Comparison of ENCODE assay signal across 15 mouse cellular contexts in genomic region chr6:71492136-71492535, GRCm38 (mm10). TPM values are rescaled to one million over a fixed set of nuclear protein-coding genes. Genes with fewer than 3 reads are reported as not detected.
A peak's percentile ranks its signal among the peaks of the same experiment; 100 is the strongest.
DNase-seq lines count a peak whose midpoint lies in the region; ATAC-seq and TF ChIP-seq lines count a peak whose summit lies in the region.
"Had no signal": no experiment of that assay in that cellular context is flagged by ENCODE, and none has a peak within 500 bp of the region (broad histone marks: within the 10 kb centered on the region; RNA-seq: fewer than 3 reads in every experiment).

No protein-coding gene starts in this region.

- WGBS in kidney, adult 2 months, result 25% methylated on average over 4 of the region's 4 CpGs
- 56% methylated on average over 4 of the region's 4 CpGs for WGBS in embryonic facial prominence, embryonic 11.5 days
- 74% methylated on average over 4 of the region's 4 CpGs for WGBS in limb, embryonic 10.5 days
- 50% methylated on average over 4 of the region's 4 CpGs for WGBS in liver, embryonic 16.5 days (ENCODE audit: insufficient replicate concordance)
- WGBS in forebrain, postnatal 0 days, result 52% methylated on average over 4 of the region's 4 CpGs

- no peak for TF ChIP-seq CTCF in kidney, adult 2 months (conservative IDR thresholded peaks at IDR 0.05; ENCODE audit: insufficient read depth, insufficient read length, low read depth, low read length)
- TF ChIP-seq CTCF in forebrain, postnatal 0 days (IDR thresholded peaks at IDR 0.05; ENCODE audit: low read depth), result no peak

- no peak overlapping the region for H3K9ac ChIP-seq in embryonic facial prominence, embryonic 11.5 days (replicated peaks; ENCODE audit: low read length)
- H3K9ac ChIP-seq in liver, embryonic 16.5 days (ENCODE audit: low read depth, low read length), result no peak overlapping the region
- no peak overlapping the region for H3K9ac ChIP-seq in forebrain, postnatal 0 days
- H3K9ac ChIP-seq: hindbrain, embryonic 13.5 days had no signal

- peak overlapping the region; percentile 79 for H3K27ac ChIP-seq in kidney, adult 2 months (ENCODE audit: insufficient read depth, low read depth, low read length)
- H3K27ac ChIP-seq in embryonic facial prominence, embryonic 11.5 days (replicated peaks; ENCODE audit: low read depth, low read length), result no peak overlapping the region
- H3K27ac ChIP-seq in limb, embryonic 10.5 days, result peak overlapping the region; percentile 99; the same call in 1 of the 2 replicates
- H3K27ac ChIP-seq in liver, embryonic 16.5 days (ENCODE audit: low read length), result peak overlapping the region; percentile 54
- no peak overlapping the region for H3K27ac ChIP-seq in forebrain, postnatal 0 days (ENCODE audit: low read depth, low read length)
- H3K27ac ChIP-seq: forebrain, embryonic 10.5 days; hindbrain, embryonic 13.5 days had no signal

- peaks cover 5% of the 10 kb centered on the region; the same call in 1 of the 2 replicates for H3K4me1 ChIP-seq in kidney, adult 2 months (ENCODE audit: control insufficient read depth, insufficient read depth, low read length)
- H3K4me1 ChIP-seq in embryonic facial prominence, embryonic 11.5 days (ENCODE audit: control insufficient read depth, insufficient read depth, low read length), result no peaks in the 10 kb centered on the region
- H3K4me1 ChIP-seq in limb, embryonic 10.5 days, result peaks cover 22% of the 10 kb centered on the region
- peaks cover 2% of the 10 kb centered on the region; the same call in 1 of the 2 replicates for H3K4me1 ChIP-seq in liver, embryonic 16.5 days (ENCODE audit: control insufficient read depth, low read depth, low read length)
- peaks cover 6% of the 10 kb centered on the region; the same call in 1 of the 2 replicates for H3K4me1 ChIP-seq in forebrain, postnatal 0 days (ENCODE audit: insufficient read depth)

- H3K9me3 ChIP-seq in embryonic facial prominence, embryonic 11.5 days (replicated peaks; ENCODE audit: control insufficient read depth, low read length), result no peaks in the 10 kb centered on the region
- no peaks in the 10 kb centered on the region for H3K9me3 ChIP-seq in limb, embryonic 10.5 days (replicated peaks)
- H3K9me3 ChIP-seq in liver, embryonic 16.5 days (replicated peaks; ENCODE audit: control insufficient read depth, low read length), result no peaks in the 10 kb centered on the region
- no peaks in the 10 kb centered on the region for H3K9me3 ChIP-seq in forebrain, postnatal 0 days (ENCODE audit: low read length)
- H3K9me3 ChIP-seq: forebrain, embryonic 10.5 days; hindbrain, embryonic 13.5 days had no signal

- DNase-seq in kidney, adult 2 months, result no peak
- no peak for DNase-seq in kidney, postnatal 4 days
- peak; percentile 20 for DNase-seq in embryonic facial prominence, embryonic 11.5 days (ENCODE audit: low spot score)
- no peak for DNase-seq in limb, embryonic 10.5 days (ENCODE audit: low spot score)
- no peak for DNase-seq in thymus, adult 18-20 months
- no peak for DNase-seq in urinary bladder, postnatal 14 days (ENCODE audit: low spot score)
- DNase-seq in forebrain, postnatal 0 days, result no peak
- DNase-seq: cerebellum, adult 18-20 months; heart, adult 18-20 months; kidney, postnatal 25 days; lung, adult 2 months; right cerebral cortex, adult 18-20 months had no signal

- H3K4me3 ChIP-seq in kidney, adult 2 months (ENCODE audit: insufficient read depth, low read depth, low read length), result no peak overlapping the region
- no peak overlapping the region for H3K4me3 ChIP-seq in embryonic facial prominence, embryonic 11.5 days (ENCODE audit: low read depth, low read length)
- H3K4me3 ChIP-seq in limb, embryonic 10.5 days, result no peak overlapping the region
- H3K4me3 ChIP-seq in liver, embryonic 16.5 days (ENCODE audit: low read depth, low read length), result no peak overlapping the region
- H3K4me3 ChIP-seq in forebrain, postnatal 0 days (ENCODE audit: low read depth, low read length), result no peak overlapping the region
- H3K4me3 ChIP-seq: forebrain, embryonic 10.5 days; hindbrain, embryonic 13.5 days had no signal

- no peaks in the 10 kb centered on the region for H3K27me3 ChIP-seq in kidney, adult 2 months (replicated peaks; ENCODE audit: control insufficient read depth, insufficient read depth, low read length)
- no peaks in the 10 kb centered on the region for H3K27me3 ChIP-seq in embryonic facial prominence, embryonic 11.5 days (ENCODE audit: control insufficient read depth, insufficient read depth, low read length)
- no peaks in the 10 kb centered on the region for H3K27me3 ChIP-seq in limb, embryonic 10.5 days (ENCODE audit: low read depth, poor library complexity, severe bottlenecking)
- no peaks in the 10 kb centered on the region; the same call in 1 of the 2 replicates for H3K27me3 ChIP-seq in liver, embryonic 16.5 days (ENCODE audit: control insufficient read depth, insufficient read depth, low read depth, low read length)
- no peaks in the 10 kb centered on the region for H3K27me3 ChIP-seq in forebrain, postnatal 0 days (ENCODE audit: insufficient read depth, low read length)
- H3K27me3 ChIP-seq: hindbrain, embryonic 13.5 days had no signal

- no peak overlapping the region for H3K4me2 ChIP-seq in embryonic facial prominence, embryonic 11.5 days (ENCODE audit: low read depth, low read length)
- no peak overlapping the region for H3K4me2 ChIP-seq in liver, embryonic 16.5 days (ENCODE audit: low read depth, low read length)
- H3K4me2 ChIP-seq in forebrain, postnatal 0 days (ENCODE audit: low read depth), result no peak overlapping the region
- H3K4me2 ChIP-seq: hindbrain, embryonic 13.5 days had no signal

- ATAC-seq in embryonic facial prominence, embryonic 11.5 days (replicated peaks; ENCODE audit: insufficient number of reproducible peaks, low FRiP score, low TSS enrichment, low read depth), result no peak
- ATAC-seq in liver, embryonic 16.5 days (ENCODE audit: low read depth), result no peak
- ATAC-seq in forebrain, postnatal 0 days, result no peak

- H3K36me3 ChIP-seq in kidney, adult 2 months (ENCODE audit: control insufficient read depth, insufficient read depth, low read length), result peaks cover 1% of the 10 kb centered on the region; the same call in 1 of the 2 replicates
- no peaks in the 10 kb centered on the region for H3K36me3 ChIP-seq in embryonic facial prominence, embryonic 11.5 days (replicated peaks; ENCODE audit: control insufficient read depth, insufficient read depth, low read depth, low read length)
- peaks cover 3% of the 10 kb centered on the region; the same call in 1 of the 2 replicates for H3K36me3 ChIP-seq in limb, embryonic 10.5 days
- H3K36me3 ChIP-seq in liver, embryonic 16.5 days (ENCODE audit: control insufficient read depth, insufficient read depth), result no peaks in the 10 kb centered on the region
- no peaks in the 10 kb centered on the region for H3K36me3 ChIP-seq in forebrain, postnatal 0 days (ENCODE audit: insufficient read depth)
- H3K36me3 ChIP-seq: hindbrain, embryonic 13.5 days had no signal

- TF ChIP-seq POLR2A in kidney, adult 2 months (IDR thresholded peaks at IDR 0.05; ENCODE audit: low read depth, low read length), result no peak

RNA-seq across cellular contexts. Expression of gene Rnf103, which starts 1.6 kb away (rescaled TPM):
- 12.6 and 15.1 TPM in 2 replicates for polyA plus RNA-seq in kidney, adult 2 months (2012; rRNA removed)
- polyA plus RNA-seq in embryonic facial prominence, embryonic 11.5 days (2014; fragmentation: Nextera tagmentation; extraction: Ambion mirVana), result 17.3 and 19.1 TPM in 2 replicates
- 8.8 and 10.9 TPM in 2 replicates for polyA plus RNA-seq in limb, embryonic 10.5 days (2016; fragmentation: Nextera tagmentation; extraction: Ambion mirVana)
- polyA plus RNA-seq in liver, embryonic 16.5 days (2015; fragmentation: Nextera tagmentation; extraction: Ambion mirVana), result 3.8 and 6.5 TPM in 2 replicates
- 34.5 and 41.0 TPM in 2 replicates for total RNA-seq in forebrain, postnatal 0 days (2014; rRNA removed)
- 15.6 and 21.3 TPM in 2 replicates for polyA plus RNA-seq in forebrain, postnatal 0 days (2015; fragmentation: Nextera tagmentation; extraction: Ambion mirVana)

RNA-seq across cellular contexts. Expression of gene Chmp3, which starts 51.5 kb away (rescaled TPM):
- 44.2 and 51.5 TPM in 2 replicates for polyA plus RNA-seq in kidney, adult 2 months (2012; rRNA removed)
- polyA plus RNA-seq in embryonic facial prominence, embryonic 11.5 days (2014; fragmentation: Nextera tagmentation; extraction: Ambion mirVana), result 53.6 and 53.8 TPM in 2 replicates
- 44.7 and 49.1 TPM in 2 replicates for polyA plus RNA-seq in limb, embryonic 10.5 days (2016; fragmentation: Nextera tagmentation; extraction: Ambion mirVana)
- 30.4 and 31.2 TPM in 2 replicates for polyA plus RNA-seq in liver, embryonic 16.5 days (2015; fragmentation: Nextera tagmentation; extraction: Ambion mirVana)
- total RNA-seq in forebrain, postnatal 0 days (2014; rRNA removed), result 83.0 and 90.3 TPM in 2 replicates
- 60.1 and 63.8 TPM in 2 replicates for polyA plus RNA-seq in forebrain, postnatal 0 days (2015; fragmentation: Nextera tagmentation; extraction: Ambion mirVana)

RNA-seq across cellular contexts. Expression of gene Rmnd5a, which starts 51.7 kb away (rescaled TPM):
- 33.6 and 40.3 TPM in 2 replicates for polyA plus RNA-seq in kidney, adult 2 months (2012; rRNA removed)
- polyA plus RNA-seq in embryonic facial prominence, embryonic 11.5 days (2014; fragmentation: Nextera tagmentation; extraction: Ambion mirVana), result 9.8 and 11.2 TPM in 2 replicates
- polyA plus RNA-seq in limb, embryonic 10.5 days (2016; fragmentation: Nextera tagmentation; extraction: Ambion mirVana), result 12.5 and 15.5 TPM in 2 replicates
- 5.2 and 5.9 TPM in 2 replicates for polyA plus RNA-seq in liver, embryonic 16.5 days (2015; fragmentation: Nextera tagmentation; extraction: Ambion mirVana)
- 45.6 and 55.6 TPM in 2 replicates for total RNA-seq in forebrain, postnatal 0 days (2014; rRNA removed)
- 5.3 and 6.4 TPM in 2 replicates for polyA plus RNA-seq in forebrain, postnatal 0 days (2015; fragmentation: Nextera tagmentation; extraction: Ambion mirVana)

Comparison
In these comparisons a context has a peak if more than half of its experiments do, and no peak if none do; other contexts are left out.
1. H3K27ac ChIP-seq: peak in kidney, adult 2 months (single experiment), limb, embryonic 10.5 days (single experiment) and liver, embryonic 16.5 days (single experiment); none in embryonic facial prominence, embryonic 11.5 days (single experiment) and forebrain, postnatal 0 days (single experiment).